Mouse (Mus musculus) liver, adult (tissue): ENCODE results near the gene Rgs6.

Source experiments
- GATA4 ChIP-seq: IDR thresholded peaks from 2 replicates; pipeline ENCODE4 v1.6.1; 2014; ENCODE audit warnings: mild to moderate bottlenecking, low read length; ENCODE audit not compliant: insufficient replicate concordance

Gene Rgs6

DNA sequence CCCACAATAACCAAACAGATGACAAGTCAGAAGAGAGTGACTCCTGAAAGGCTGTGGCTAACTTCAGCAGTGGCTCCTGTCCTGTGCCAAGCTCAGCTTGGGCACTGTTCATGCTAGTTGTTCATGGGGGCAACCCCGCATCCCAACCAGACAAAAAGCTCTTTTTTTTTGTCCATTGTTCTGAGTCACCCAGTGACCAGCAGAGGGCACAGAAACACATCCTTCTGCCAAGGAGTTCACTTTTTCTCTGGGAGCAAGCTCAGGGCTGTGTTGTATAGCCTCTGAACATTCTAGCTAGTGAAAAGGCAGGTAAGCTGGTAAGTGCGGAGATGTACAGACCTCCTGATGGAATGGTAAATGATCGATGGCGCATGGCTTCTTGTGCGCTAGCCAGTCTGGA, 524.2 kb downstream of the Rgs6 start:
- no peak for TF ChIP-seq GATA4

DNA sequence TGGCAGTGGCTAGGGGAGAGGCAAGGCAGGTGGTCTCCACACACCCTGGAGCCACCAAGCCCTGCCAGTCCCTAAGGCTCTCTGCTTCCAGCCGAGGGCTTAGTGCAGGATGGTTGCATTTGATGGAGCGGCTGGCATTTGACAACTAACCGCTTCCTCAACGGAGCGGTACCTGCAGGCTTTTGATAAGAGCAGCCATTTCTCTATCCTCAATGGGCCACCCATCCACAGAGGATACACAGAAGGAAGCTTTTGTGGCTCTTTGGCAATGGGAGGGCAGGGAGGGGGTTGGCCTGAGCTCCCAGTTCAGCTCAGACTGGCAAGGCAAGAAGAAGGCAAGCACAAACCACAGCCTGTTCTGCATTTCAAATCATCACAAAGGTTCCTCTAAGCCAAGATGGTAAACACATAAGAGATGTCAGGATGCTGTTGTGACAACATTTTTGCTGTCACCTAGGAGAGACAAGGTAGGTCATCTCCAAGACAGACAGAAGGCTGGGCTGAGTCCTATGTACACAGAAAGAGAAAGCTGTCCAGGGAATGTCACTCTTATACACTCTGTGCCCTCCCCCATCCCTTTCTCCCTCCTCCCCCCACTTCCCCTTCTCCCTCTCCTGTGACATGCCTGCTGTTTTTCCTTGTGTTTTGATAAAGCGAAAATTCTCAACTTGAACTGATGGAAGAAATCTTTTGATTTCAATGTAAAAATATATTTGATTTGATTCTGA, 525.0 kb downstream of the Rgs6 start:
- no peak for TF ChIP-seq GATA4

DNA sequence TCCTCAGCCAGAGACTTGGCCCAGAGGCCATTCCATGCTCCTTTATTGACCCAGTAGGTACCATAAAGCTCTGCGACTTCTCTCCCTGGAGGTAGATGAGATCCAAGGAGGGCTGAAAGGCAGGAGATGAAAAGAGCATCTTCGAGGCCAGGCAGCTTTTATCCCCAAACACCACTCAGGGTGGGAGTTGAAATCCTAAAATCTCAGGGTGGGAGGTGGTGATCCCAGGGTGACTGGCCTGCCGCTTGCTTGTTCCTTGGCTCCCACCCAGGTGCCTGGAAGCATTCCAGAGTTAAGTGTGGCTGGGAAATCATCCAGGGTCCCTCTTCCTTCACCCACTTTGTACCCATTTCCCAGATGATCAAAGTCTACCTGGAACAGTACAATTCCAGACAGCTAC, 525.9 kb downstream of the Rgs6 start:
- no peak for TF ChIP-seq GATA4

DNA sequence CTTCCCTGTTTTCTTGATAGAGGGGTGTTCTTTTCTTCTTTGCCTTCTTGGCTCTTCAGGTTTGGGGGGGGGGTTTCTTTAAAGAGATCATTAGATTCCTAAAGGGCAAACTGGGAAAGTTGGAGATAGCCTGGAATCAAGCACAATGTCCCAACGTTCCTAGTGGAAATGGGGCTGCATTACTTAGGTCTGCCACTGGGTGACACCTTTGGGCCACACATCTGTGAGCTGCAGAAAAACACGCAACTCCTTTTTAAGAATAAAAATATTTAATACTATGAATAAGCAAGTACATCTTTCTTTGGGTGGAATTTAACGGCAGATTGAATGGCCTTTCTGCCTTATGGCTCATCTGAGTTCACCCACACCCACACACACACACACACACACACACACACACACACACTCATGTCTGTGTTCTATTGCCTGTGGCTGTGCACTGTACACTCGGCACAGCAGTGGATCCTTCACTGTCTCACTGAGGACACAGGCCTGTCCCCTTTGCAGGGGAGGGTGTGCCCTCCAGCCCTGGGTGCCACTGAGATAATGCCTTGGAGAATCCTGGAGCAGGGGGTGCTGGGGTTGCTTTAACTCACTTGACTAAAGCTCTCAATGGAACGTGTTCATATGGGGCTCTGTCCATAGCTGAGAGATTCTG, 526.4 kb downstream of the Rgs6 start:
- TF ChIP-seq GATA4, result no peak

DNA sequence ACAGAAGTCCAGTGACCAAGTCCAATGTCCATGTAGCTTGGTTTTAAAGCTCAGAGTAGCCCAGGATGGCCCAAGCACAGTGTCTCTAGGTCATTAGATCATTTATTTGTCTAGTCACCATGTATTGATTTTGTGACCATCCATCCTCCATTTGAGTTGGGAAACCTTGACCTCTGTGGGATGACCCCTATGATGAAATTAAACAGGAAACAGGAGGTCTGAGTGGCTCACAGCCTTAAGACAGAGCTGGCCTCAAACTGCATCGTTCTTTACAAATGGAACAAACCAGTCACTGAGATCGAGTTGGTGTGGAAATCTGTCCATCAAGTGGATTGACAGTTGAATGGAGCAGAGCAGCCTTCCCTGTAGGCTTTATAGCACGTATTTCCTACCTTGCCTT, 536.0 kb downstream of the Rgs6 start:
- TF ChIP-seq GATA4, result no peak

DNA sequence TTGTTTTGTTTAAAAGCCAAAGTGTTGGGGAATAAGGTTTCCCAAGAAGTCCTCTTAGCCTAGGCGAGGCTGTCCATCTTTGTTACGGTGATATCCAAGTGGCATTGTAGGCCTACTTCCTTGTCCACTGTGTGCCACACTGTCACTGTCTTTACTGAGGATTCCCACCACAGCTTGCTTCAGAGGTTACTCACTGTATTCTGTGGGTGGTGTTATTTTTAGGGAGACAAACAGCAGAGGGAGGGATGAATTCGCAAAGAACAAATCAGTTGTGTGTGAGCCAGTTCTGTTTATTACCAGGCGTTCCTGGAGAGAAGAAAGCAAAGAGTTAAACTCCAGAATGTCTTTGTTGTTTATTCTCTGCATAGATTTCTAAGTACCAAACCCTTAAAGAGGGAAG, 537.2 kb downstream of the Rgs6 start:
- no peak for TF ChIP-seq GATA4

DNA sequence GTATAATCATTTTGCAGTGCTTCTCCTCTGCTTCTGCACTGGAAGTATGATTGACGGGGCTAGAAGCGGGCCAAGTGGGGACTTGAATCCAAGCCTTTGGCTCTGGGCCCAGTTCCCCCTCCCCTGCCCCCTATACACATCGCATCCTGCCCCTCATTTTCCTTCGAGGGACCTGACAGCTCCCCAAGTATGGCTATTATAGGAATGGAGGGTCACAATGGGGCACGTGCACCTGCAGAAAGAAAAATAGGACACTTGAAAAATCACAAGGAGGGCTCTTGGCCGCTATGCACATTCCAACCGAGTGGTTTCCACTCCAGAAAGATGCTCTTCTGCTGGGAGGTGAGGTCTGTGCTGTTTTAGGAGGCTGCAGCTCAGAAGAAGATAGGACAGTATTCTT, 538.8 kb downstream of the Rgs6 start:
- TF ChIP-seq GATA4, result no peak

DNA sequence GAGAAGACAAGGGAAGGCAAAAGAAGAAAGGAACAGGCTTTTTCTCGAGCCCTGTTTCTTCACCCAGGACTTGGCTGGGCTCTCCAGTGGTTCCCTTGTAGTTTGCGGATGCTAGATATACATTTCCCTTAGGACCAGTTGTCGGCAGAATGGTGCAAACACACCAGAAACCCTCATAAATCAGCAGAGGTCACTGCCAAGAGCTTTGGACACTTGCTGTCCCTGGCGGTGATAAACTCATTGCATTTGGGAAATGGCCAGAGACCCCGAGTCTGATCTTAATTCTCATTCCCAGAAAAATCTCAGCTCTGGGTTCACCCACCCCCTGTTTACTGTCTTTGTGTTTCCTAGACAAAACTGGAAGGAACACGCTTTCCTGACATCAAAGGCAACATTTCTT, 539.9 kb downstream of the Rgs6 start:
- TF ChIP-seq GATA4, result no peak

DNA sequence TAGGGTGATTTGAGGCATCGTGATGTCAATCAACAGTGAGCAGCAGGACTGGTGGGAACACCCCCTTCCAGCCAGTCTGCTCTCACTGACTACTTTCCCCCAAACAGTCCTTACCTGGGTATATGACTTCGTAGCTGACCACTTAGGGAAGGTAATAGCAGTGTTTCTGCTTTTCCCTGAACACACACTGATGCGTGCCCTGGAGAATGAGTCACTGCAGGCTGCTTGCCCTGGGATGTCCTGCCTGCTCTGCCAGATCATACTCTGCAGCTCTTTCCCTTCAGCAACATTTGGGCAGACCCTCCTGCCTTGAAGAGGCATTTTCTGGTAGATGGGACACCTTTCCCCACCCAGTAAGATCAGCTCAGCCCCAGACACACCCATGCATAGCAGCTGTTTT, 540.5 kb downstream of the Rgs6 start:
- TF ChIP-seq GATA4, result no peak

DNA sequence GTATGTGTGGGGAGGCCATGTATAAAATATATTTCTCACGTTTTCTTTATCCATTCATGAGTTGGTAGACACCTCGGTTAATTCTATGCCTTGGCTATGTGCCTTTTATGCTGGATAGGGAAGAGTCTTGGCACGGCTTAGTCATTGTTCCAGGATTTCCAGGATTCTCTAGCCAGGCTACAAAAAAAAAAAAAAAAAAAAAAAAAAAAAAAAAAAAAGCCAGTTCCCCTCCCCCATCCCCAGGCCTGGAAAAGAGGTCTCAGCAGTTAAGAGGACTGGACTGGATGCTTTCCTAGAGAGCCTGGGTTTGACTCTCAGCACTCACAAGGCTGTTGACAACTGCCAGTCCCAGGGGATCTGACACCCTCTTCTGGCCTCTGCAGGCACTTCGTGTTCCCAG, 543.3 kb downstream of the Rgs6 start:
- TF ChIP-seq GATA4, result no peak

DNA sequence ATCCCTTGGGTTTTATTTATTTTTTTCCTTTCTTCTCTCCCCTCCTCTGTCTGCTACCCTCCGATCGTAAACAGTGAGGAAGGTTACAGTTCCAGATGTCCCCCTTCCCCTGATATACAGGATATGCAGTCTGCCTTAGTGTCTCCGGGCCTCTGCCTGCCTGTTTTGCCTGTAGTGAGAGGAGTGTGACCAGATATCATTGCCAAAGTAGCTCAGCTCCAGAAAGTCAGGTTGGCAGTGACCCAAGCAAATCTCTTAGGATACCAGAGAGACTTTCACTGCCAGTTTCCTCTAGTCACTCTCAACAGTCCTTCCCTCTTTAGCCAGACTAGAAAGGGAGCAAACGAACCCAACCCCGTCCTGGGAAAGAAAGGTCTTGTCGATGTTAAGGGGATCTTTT, 545.7 kb downstream of the Rgs6 start:
- TF ChIP-seq GATA4, result no peak

DNA sequence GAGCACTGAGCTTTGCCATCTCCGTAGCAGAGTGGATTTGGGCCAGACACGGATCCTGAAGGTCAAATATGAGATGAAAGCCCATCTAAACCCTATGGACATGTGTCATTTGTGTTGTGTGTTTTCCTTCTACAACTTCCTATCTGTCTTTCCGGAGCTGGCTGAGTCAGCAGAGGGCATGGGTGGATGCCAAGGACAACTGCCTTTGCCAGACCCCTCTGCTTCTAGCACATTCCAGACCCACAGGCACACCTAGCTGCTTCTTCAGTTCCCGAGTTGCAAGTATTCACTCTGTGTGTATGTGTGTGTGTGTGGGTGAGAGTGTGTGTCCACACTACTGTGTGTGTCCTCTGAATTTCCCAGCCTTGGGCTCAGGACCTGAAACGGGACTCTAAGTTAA, 547.9 kb downstream of the Rgs6 start:
- TF ChIP-seq GATA4, result no peak

DNA sequence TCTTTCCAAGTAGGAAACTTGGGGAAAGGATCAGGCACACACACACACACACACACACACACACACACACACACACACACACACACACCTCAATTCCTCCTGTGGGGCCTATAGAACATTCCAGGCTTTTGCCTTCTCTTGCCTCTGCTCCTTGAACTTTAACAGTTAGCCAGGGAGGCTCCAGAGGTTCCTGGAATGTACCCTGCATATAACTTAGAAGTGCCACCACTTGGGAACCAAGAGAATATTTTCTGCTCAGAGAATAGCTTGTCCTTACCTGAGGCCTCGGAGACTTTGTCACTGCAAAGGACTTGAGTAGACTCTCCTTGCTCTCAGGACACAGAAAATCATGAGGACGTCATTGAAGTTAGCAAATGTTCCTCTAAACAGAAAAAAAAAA, 548.4 kb downstream of the Rgs6 start:
- TF ChIP-seq GATA4, result no peak

DNA sequence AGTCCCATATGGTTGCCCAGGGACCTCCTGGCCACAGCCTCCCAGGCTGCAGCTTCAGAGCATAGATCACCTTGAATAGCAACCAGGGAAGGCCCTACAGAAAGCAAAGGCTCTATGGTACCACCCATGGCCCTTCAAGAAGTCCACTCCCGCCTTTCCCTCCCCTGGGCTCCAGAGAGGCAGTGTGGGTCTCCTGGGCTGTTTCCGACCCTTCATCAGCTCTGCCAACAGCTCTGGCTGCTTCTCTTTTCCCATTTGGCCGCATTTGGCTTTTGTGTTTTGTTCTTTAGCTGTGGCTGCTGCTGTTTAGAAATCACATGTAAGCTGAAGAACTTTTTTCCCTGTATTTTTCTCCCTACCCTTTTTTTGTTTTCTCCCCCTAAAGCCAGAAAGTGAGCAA, 548.9 kb downstream of the Rgs6 start:
- no peak for TF ChIP-seq GATA4

DNA sequence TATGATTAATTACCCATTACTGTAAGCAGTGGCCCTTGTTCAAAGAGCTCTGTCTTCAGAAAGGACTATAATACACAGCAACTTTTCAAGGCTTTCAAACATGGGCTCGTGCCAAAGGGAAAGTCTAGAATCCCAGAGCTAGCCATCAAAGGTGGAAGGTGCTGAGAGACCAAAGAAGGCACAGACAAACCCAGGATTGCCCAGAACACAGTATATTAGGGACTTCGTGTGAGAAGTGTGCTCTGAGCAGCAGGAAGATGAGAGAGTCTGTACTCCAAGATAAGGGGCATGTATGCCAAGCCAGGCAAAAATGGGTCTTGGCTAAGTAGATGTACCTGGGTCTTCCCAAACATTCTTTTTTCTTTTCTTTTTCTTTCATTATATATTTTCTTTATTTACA, 553.1 kb downstream of the Rgs6 start:
- TF ChIP-seq GATA4, result no peak

DNA sequence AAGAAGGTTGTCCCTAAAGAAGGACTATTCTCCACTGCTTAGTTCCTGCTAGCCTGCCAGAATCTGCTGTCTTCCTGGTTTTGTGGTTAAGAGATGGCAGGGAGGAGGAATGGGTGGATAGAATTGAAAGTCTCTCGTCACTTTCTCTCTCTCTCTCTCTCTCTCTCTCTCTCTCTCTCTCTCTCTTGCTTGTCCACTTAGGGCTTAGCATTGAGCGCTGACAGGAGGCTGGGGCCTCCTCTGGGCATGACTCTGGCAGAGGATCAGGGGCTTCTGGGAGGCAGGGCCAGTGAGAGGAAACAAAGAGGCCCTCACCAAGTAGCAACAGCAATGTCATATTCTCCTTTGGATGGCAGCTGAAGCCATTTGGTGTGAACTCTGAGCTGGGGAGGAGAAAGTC, 554.4 kb downstream of the Rgs6 start:
- no peak for TF ChIP-seq GATA4

DNA sequence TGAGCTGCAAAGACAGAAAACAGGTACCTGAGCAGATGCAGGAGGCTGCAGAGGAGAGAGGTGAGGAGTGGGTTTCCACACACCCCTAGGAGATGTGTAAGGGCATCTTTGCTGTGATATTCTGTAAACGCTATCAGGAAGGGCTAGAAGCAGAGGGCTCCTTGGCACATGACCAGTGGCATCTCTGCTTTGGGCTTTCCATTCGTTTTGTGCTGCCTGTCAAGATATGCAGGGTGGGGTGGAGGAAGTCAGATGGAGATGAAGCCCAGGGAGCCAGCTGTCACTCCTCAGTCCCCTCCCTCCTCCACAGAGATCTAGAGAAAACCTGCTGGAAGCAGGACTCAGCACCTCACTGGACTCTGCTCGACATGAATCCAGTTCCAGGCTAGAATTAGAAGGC, 555.0 kb downstream of the Rgs6 start:
- TF ChIP-seq GATA4, result no peak
